In the genomic region with DNA sequence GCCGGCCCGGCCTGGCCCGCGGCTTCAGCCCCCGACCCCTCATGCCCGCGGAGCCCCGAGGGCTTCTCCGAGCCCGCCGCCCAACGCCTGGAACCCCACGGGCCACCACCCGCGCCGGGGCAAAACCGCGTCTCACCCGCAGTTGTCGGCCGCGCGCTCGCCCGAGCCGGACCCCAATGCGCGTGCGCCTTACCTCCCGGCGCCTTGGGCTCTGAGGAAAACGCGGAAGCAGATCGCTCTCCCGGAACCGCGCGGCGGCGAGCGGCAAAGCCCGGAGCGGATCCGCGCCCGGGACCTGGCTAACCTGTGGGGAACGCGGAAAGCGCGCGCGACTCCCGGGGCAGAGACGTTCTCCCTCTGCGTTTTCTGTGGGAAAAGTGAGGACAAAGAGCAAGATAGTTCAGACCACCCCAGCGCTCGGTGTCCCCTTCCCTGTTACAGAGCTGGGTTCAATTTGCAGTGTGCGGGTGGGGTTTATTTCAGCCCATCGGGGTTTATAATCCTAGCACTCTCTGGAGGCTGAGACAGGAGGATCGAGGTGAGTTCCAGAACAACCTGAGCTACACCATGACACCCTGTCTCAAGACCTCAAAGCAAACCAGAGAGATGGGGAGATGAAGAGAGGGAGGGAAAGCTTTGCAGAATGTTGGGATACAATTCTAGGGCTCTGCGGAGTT, we compare ENCODE assay signal across 8 mouse cellular contexts. TPM values are rescaled to one million over a fixed set of nuclear protein-coding genes. Genes with fewer than 3 reads are reported as not detected.
DNase-seq lines count a peak whose midpoint lies in the region; ATAC-seq lines count a peak whose summit lies in the region.

A gene (minus strand): TSS at position 213 of the 677 bp plus-strand sequence.

- H3K27me3 ChIP-seq in forebrain, embryonic 10.5 days (ENCODE audit: poor library complexity, severe bottlenecking): no peaks in the 10 kb centered on the region
- H3K27me3 ChIP-seq in heart, embryonic 15.5 days: no peaks in the 10 kb centered on the region
- peaks cover 24% of the 10 kb centered on the region for H3K27me3 ChIP-seq in liver, embryonic 15.5 days
- H3K27me3 ChIP-seq in neural tube, embryonic 12.5 days (replicated peaks): no peaks in the 10 kb centered on the region

- peaks cover 33% of the 10 kb centered on the region for H3K36me3 ChIP-seq in forebrain, embryonic 10.5 days (replicated peaks)
- H3K36me3 ChIP-seq in heart, embryonic 15.5 days: peaks cover 12% of the 10 kb centered on the region
- peaks cover 21% of the 10 kb centered on the region for H3K36me3 ChIP-seq in liver, embryonic 15.5 days (replicated peaks)
- peaks cover 14% of the 10 kb centered on the region for H3K36me3 ChIP-seq in neural tube, embryonic 12.5 days

- peak; percentile 77 for ATAC-seq in heart, embryonic 15.5 days (replicated peaks; ENCODE audit: insufficient number of reproducible peaks, insufficient read depth, low FRiP score, low read depth)
- peak; percentile 84 for ATAC-seq in liver, embryonic 15.5 days (ENCODE audit: insufficient read depth)
- peak; percentile 78 for ATAC-seq in neural tube, embryonic 12.5 days (ENCODE audit: low FRiP score, low read depth)

- H3K4me2 ChIP-seq in heart, embryonic 15.5 days: peak within 1 kb of the TSS; percentile 63
- peak within 1 kb of the TSS; percentile 84 for H3K4me2 ChIP-seq in liver, embryonic 15.5 days
- peak within 1 kb of the TSS; percentile 62 for H3K4me2 ChIP-seq in neural tube, embryonic 12.5 days (replicated peaks)

- no peaks in the 10 kb centered on the region for H3K9me3 ChIP-seq in forebrain, embryonic 10.5 days
- H3K9me3 ChIP-seq in heart, embryonic 15.5 days (replicated peaks): no peaks in the 10 kb centered on the region
- no peaks in the 10 kb centered on the region for H3K9me3 ChIP-seq in liver, embryonic 15.5 days (replicated peaks)
- no peaks in the 10 kb centered on the region for H3K9me3 ChIP-seq in neural tube, embryonic 12.5 days

- H3K4me3 ChIP-seq in forebrain, embryonic 10.5 days: peak within 1 kb of the TSS; percentile 96
- peak within 1 kb of the TSS; percentile 95 for H3K4me3 ChIP-seq in heart, embryonic 15.5 days
- peak within 1 kb of the TSS; percentile 92 for H3K4me3 ChIP-seq in liver, embryonic 15.5 days (replicated peaks)
- H3K4me3 ChIP-seq in neural tube, embryonic 12.5 days: peak within 1 kb of the TSS; percentile 95

- WGBS in forebrain, embryonic 10.5 days: 4% methylated on average over 61 of the region's 61 CpGs
- 3% methylated on average over 61 of the region's 61 CpGs for WGBS in heart, embryonic 15.5 days
- 3% methylated on average over 61 of the region's 61 CpGs for WGBS in liver, embryonic 15.5 days (ENCODE audit: insufficient replicate concordance)
- WGBS in neural tube, embryonic 12.5 days: 4% methylated on average over 61 of the region's 61 CpGs

- H3K4me1 ChIP-seq in forebrain, embryonic 10.5 days: peaks cover 19% of the 10 kb centered on the region
- peaks cover 20% of the 10 kb centered on the region for H3K4me1 ChIP-seq in heart, embryonic 15.5 days (replicated peaks)
- peaks cover 36% of the 10 kb centered on the region for H3K4me1 ChIP-seq in liver, embryonic 15.5 days (replicated peaks)
- H3K4me1 ChIP-seq in neural tube, embryonic 12.5 days: peaks cover 15% of the 10 kb centered on the region

- H3K27ac ChIP-seq in forebrain, embryonic 10.5 days: peak within 1 kb of the TSS; percentile 94
- peak within 1 kb of the TSS; percentile 88 for H3K27ac ChIP-seq in heart, embryonic 15.5 days
- peak within 1 kb of the TSS; percentile 76 for H3K27ac ChIP-seq in liver, embryonic 15.5 days (replicated peaks)
- H3K27ac ChIP-seq in neural tube, embryonic 12.5 days: peak within 1 kb of the TSS; percentile 53; the same call in 1 of the 2 replicates

- peak within 1 kb of the TSS; percentile 95 for H3K9ac ChIP-seq in heart, embryonic 15.5 days
- peak within 1 kb of the TSS; percentile 94 for H3K9ac ChIP-seq in liver, embryonic 15.5 days
- peak within 1 kb of the TSS; percentile 96 for H3K9ac ChIP-seq in neural tube, embryonic 12.5 days

- peak; percentile 85 to 89 for DNase-seq in CD8-positive naive resting alpha-beta T cell, adult 2 months (ENCODE audit: low read depth in 2 of 2, low spot score in 2 of 2)
- peak; percentile 90 for DNase-seq in c-Kit-positive CD71-negative TER-119-negative erythroid progenitor cells, embryonic 14.5 days (ENCODE audit: low read depth)
- peak; percentile 91 for DNase-seq in forebrain, embryonic 10.5 days (ENCODE audit: extremely low spot score, low spot score)
- peak; percentile 87 to 94 for DNase-seq in kidney, postnatal 25 days
- DNase-seq in telencephalon, adult 2 months (ENCODE audit: low read depth, low spot score): peak; percentile 70

RNA-seq across cellular contexts. Expression of the gene that starts here (rescaled TPM):
- polyA plus RNA-seq in forebrain, embryonic 10.5 days (2016; fragmentation: Nextera tagmentation; extraction: Ambion mirVana): 50.6 TPM in 2 replicates
- polyA plus RNA-seq in heart, embryonic 15.5 days (2015; fragmentation: Nextera tagmentation; extraction: Ambion mirVana): 39.4 and 44.2 TPM in 2 replicates
- polyA plus RNA-seq in liver, embryonic 15.5 days (2015; fragmentation: Nextera tagmentation; extraction: Ambion mirVana): 12.4 and 12.6 TPM in 2 replicates
- polyA plus RNA-seq in neural tube, embryonic 12.5 days (2016; fragmentation: Nextera tagmentation; extraction: Ambion mirVana): 44.0 and 45.3 TPM in 2 replicates

Comparison
In these comparisons a context has a peak if more than half of its experiments do, and no peak if none do; other contexts are left out.
1. Peak in every context shown above with its lines: DNase-seq, ATAC-seq, H3K4me3 ChIP-seq and H3K27ac ChIP-seq.